Mouse (Mus musculus) testis, postnatal 14 days (tissue): ENCODE results near the gene Rexo4.

ENCODE experiments used
- DNase-seq: peaks from one replicate; pipeline ENCODE4 v3.0.0; 2021; ENCODE audit warnings: low spot score

The Rexo4 gene

DNA sequence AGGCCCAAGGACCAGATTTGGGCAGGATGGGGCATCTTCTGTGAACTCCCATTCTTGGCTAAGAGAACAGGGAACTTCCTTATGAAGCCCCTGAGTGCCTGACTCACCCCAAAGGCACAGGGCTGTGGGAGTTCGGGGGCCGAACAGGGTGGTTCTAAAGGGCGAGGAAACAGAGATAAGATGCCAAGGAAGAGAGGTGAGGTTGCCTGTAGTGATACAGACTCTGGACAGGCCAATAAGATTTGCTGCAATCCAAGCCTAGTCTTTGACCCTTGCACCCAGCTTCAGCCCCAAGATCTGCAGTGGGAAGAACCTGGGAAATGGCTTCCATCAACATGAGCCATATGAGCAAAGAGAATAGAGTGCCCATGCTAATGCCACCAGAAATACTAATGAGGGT lies 20.9 kb downstream of the Rexo4 start:
- DNase-seq = no peak

DNA sequence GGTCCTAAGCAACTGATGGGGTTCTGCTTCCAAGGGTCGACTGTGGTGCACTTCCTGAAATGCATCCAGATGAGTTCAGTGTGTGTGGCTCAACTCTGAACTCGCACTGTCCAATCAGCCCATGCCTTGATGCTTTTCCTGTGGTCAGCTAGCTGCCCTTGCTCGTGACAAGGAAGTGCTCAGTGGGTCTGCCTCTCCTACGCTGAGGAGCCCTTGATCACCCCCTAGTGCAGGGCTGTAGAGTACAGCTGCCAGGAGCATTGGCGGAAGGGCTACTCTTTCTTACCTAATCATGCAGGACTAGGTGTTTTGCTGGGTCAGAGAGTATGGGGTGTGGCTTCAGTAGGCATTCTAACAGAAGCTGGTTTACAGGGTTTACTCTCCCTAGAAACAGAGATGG lies 22.6 kb downstream of the Rexo4 start:
- DNase-seq = no peak

DNA sequence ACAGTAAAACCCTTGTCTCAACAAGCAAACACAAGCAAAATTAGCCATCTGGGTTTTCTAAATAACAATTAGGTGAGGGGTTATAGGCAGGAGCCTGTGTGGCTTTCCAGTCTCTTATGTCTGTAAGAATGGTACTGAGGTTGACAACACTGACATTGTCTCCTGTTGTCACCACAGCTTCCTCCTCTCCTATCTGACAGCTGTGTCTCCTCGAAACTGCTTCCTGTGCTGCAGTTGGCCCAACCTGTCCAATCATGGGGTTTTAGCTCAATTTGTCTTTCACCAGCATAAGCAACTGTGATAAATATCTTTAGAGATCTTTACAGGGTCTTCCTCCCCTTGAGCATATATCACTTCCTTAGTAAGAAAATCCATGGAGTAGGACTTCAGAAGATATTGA lies 27.8 kb downstream of the Rexo4 start:
- no peak for DNase-seq

DNA sequence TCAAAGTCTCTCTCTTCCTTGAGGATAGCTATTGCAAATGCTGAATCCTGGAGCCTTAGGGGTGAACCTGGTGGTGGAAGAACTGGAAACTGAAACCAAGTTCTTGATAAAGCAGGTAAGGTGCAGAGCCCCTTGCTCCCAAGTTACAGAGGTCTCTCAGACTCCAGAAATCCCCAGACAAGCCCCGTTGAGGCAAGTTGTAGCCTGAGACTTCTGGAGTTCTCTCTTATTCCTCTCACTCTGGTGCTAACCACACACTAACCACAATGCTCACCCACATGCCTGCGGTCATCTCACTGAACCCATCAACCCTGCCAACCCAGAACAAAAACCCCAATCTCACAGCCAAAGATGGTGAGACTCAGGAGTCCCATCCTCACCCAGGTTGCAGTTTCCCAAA lies 28.9 kb downstream of the Rexo4 start:
- no peak for DNase-seq

DNA sequence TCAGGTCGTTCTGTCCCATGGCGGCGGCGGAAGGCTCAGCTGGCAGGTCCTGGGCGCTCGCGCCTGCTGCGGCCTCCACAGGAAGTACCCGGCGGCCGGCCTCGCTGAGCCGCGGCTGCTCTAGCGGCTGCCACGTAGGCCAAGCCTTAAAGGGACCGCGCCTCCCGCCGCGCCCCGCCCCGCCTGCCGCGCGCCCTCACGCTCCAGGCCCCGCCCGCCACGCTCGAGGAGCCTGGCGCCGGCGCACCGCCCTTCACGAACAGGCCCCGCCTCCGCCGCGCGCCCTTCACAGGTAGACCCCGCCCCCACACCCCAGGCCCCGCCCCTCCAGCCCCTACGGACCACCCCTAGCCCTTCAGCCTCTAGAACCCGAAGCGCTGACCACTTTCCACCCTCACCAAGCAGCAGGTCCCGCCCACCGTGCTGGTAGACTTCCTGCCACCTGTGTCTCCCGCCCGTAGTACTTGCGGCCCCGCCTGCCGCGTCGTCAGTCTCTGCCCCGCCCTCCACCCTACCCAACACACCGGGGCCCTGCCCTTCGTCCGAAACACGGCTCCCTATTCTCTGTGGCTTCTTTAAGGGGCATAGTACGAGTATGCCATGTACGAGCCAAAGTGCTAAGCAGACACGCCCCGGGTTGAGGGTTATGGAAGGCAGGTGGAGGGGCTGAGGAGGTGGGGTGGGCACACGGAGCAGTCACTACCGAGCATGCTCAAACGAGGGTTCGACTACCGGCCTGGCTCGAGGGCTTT lies 30.7 kb downstream of the Rexo4 start, which contains the start of the genes Surf4 and Stkld1:
TSS of gene Surf4 (minus strand) at position 625 of the 752 bp plus-strand sequence.
TSS of gene Stkld1 (plus strand) at position 744 of the 752 bp plus-strand sequence.
- peak; percentile 97 for DNase-seq

DNA sequence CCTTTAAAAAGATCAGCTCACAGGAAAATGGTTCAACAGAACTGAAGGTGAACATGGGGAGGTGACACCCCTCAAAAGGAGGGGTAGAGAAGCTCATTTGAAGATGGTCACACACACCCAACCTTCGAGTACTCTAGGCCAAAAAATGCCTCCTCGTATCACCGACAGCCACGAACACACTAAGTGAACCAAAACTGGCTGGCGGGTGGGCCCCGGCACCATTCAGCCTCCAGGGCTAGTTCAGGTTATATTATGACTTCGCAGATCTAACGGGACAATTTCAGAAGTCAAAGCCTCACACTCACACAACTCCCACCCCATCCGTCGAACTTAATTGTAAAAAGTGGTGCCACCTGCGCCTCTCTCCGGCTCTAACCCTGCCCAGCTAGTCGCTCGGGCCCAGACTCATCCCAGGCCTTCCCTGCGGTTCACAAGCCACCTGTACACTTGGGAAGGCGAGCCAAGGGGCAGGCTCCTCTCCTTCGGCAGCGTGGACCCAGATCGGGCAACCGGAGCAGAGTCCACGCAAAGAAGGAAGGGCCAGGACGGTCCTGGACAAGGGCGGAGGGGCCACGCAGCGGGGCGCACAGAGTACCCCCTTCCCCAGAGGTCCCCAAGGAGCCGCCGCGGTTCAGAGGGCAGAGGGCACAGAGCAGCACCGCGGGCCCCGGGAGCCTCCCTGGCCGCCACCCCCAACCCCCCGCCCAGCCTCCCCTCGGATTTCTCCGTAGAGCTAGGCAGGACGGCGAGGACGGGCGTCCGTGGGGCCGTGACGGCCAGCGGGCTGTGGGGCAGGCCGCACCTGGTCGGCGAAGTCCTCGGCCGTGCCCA lies 31.5 kb downstream of the Rexo4 start:
- DNase-seq = peak; percentile 69

DNA sequence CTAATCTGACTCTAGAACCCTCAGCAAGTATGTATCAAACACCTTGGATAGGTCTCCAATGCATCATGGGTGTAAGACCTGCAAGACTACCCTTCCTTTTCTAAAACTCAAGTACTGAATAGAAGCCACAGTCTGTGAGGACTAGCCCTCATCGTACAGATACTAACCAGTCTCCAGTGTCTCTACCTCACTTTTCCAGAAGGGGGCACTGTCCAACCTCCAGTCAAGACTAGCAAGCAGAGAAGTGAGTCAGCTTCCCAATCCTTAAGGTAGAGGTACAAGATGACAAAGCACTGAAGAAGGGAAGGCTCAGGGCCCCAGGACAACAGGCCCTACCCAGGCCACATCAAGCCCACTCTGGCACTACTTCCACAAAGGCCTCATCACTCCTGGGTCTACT lies 33.8 kb downstream of the Rexo4 start:
- DNase-seq = no peak

DNA sequence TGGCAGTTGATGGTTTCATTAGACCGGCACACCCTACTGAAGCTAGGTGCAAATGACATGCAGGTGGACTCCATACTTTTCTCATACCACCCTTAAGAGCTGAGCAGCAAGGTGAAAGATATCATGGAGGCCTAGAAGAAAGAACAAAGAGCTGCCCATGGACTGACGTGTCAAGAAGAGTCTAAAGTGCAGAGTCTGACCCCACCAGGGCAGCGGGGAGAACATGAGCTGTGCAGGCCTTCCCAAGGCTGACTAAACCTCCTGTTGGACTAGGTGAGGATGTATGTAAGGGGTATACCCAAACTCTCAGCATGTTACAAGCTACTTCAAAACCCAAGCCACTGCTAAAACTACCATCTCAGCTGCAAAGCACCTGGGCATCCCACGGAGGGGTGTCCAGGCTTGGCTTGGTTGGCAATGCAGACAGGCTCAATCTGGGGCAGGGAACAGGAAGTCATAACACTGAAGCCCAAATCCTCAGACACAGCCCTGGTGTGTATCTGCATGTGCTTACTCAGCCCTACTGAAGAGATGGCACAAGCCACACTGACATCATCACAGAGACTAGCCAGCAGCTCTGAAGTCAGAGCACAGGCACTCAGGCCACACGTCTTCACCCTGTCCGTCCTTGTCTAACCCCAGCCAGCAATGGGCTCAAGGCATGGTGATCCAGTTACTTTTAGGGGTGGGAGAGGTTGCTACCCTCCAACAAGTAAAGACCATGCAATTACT lies 36.3 kb downstream of the Rexo4 start:
- no peak for DNase-seq

DNA sequence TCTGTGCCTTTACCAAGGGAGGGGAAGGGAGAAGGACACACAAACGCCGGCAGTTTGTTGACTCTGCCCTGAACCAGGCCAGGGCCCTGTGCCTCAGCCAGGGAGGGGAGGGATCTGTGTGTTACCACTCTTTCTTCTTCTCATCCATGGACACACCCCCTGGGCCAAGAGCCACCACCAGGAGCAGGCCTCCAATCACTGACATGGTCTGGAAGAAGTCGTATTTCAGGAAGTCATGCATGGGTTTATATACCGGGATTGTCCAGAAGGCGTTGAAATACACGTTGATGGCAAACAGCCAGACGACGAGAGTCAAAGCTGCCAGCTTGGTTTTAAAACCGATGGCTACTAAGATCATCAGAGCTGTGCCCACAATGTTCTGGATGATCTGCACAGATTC lies 42.4 kb downstream of the Rexo4 start:
- DNase-seq = no peak

DNA sequence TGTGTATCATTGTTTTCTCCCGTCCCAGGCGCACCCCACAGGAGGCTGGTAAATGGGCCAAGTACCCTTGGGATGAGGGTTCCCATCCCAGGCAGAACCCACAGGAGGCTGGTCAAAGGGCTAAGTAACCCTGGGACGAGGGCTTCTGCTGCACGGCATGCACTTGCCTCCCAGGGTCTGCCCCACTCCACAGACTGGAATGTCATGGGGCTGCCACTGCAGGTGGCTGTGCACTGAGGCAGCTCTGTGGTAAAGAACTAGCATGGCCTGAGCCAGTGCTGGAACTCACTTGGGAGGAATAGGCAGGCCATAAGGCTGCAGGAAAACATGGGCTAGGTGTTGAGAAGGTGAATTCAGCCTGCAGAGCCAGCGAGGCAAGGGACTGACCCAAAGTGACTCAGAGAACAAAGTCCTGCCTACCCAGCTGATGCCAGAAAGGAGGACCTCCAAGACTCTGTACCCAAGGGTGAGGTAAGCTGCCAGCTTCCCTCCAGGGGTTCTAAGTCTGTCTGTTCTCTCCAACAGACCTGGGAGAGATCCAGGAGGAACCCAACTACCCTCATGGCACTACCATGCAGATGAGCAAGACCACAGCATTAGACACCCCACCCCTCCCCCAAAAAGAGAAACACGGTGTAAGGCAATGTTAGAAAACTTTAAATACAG lies 43.9 kb downstream of the Rexo4 start:
- no peak for DNase-seq

DNA sequence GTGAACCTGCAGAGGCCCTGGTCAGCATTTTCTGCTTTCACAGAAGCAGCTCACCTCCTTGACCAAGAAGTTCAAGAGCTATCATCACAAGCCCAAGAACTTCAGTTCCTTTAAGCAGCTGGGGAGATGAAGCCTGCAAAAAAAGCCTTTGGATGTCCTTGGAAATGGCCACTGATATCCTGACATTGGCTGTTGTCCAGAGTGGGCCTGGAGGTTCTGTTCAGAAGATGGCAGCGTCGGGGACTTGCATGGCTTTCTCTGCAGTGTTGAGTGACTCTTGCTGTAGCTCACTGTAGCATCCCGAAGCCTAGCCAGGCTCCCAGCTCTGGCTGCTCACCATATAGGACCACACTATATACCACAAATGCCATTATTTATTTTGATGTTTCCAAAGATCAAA lies 44.5 kb downstream of the Rexo4 start:
- no peak for DNase-seq

DNA sequence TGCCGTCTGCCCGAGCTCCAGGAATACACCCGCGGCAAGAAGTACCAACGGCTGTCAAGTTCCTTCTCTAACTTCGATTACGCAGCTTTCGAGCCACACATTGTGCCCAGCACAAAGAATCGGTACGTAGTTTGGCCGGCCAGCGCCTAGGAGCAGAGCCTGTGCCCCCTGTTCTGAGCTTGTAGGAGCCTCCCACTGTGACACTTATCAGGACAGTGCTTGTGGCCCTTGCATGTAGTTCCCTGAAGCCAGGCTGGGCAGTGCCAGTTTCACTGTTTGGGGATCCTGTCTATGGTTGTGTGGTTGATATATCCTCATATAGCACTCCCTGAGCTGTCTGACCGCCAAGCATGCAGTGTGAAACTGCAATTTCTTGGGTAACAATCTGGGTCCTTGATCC lies 47.4 kb downstream of the Rexo4 start:
- no peak for DNase-seq

DNA sequence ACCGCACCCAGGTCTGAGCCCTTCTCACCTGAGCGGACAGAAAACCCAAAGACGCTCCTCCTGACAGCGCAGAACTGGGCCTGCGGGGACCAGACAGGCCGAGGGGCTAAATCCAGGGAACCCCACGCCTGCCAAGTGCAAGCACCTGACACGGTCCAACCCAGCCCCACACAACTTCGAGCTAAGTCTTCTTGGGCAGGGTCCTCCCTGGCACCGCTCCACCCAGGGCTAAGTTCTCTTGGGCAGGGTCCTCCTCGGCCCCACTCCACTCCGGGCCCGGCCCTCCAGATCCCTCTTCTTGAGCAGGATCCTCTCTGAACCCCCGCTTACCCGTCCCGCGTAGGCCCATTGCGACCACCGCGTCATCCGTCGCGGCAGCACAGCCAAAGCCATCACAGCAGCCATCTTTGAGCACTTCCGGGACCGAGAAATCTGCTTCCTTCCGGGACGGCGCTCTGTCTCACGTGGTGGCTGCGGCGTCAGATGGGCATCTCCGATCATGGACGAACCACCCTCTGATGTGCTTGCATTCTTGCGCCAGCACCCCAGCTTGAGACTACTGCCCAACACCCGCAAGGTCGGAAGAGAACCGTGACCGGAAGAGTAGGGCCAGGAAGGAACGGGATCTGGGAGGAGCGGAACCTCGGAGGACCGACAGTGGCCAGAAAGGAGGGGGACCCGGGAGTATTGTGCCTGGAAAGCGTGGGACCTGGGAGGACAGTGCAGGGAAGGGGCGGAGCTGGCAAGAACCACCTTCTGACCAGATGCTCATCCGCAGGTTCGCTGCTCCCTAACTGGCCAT lies 48.1 kb downstream of the Rexo4 start, which contains the start of the genes Surf2 and Surf1:
TSS of gene Surf2 (plus strand) at position 441 of the 802 bp plus-strand sequence.
TSS of gene Surf1 (minus strand) at position 604 of the 802 bp plus-strand sequence.
- peak; percentile 74 for DNase-seq

DNA sequence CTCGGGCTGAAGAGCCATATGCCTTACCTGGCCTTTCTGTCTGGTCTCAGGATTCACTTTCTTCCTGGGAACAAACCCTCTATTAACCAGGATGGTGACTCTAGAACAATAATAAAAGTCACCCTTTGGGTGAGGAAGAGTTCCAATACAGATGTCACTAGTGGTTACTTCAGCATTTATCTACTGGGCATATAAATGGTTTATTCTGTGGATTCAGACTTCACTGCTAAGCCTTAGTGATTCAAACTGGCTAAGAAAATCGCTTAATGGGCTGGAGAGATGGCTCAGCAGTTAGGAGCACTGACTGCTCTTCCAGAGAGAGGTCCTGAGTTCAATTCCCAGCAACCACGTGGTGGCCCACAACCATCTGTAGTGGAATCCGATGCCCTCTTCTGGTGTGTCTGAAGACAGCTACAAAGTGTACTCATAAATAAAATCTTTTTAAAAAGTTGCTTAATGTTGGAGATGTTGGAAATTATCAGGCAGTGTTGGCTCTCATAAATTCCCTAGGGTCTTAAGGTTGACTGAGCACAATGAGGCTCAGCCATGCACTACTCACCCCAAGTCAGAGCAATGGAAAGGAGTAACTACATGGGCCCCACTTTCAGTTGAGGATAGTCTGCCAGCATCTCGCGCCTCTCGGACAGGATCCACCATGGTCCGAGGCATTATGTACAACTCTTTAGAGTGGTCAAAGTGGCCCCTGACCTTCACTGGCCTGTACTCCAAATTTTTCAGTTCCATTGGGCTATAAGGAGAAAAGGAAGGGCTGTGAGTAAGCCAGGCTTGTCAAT lies 49.8 kb downstream of the Rexo4 start:
- no peak for DNase-seq

DNA sequence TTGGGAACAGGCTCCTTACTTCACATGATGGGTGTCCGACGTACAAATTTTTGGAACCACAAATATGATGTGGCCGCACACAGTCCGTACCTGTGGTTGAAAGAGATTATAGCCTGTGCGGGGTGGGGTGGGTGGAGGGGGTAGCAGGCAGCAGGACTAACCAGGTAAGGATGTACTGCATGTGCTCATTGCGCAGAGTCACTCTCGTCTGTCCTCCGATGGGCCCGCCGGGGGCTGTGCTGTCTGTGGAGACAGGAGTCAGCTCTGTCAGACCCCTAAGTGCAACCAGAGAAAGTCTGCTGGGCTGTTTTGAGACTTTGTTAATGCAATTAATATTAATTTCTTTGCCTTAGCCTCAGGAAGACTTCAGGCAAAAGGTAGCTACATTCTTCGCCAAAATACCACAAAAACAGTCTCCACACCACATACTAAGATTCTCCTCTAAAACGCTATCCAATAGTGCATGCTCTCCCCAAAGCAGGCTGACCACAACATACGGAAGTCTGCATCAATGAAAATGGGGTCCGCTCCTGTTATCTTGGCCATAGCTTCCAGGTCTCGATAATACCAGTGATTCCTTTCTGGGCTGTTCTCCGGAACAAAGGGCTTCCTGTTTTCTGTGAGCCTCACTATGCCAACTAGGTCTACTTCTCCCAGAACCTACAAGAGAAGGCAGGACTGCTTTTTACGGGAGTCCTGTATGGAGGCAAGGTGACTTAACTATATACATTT lies 50.6 kb downstream of the Rexo4 start:
- no peak for DNase-seq

DNA sequence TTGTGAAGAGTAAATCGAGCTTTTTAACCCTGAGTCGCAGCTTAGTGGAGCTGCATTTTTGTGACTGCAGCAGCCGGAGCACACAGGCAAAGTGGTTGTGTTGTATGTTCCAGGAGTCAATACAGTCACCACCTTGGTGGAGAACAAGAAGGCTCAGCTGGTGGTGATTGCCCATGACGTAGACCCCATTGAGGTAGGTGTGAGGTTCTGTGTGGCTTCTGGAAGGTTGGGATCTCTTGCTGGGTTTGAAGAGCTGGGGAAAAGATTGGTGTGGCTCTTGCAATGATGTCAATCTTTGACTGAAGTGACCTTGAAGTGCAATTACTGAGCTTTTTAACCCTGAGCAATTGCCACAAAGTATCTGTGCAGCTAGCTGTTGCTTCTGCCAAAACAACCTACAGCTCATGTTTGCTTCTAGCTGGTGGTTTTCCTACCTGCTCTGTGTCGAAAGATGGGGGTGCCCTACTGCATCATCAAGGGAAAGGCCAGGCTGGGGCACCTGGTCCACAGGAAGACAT lies 51.9 kb downstream of the Rexo4 start:
- DNase-seq = no peak

DNA sequence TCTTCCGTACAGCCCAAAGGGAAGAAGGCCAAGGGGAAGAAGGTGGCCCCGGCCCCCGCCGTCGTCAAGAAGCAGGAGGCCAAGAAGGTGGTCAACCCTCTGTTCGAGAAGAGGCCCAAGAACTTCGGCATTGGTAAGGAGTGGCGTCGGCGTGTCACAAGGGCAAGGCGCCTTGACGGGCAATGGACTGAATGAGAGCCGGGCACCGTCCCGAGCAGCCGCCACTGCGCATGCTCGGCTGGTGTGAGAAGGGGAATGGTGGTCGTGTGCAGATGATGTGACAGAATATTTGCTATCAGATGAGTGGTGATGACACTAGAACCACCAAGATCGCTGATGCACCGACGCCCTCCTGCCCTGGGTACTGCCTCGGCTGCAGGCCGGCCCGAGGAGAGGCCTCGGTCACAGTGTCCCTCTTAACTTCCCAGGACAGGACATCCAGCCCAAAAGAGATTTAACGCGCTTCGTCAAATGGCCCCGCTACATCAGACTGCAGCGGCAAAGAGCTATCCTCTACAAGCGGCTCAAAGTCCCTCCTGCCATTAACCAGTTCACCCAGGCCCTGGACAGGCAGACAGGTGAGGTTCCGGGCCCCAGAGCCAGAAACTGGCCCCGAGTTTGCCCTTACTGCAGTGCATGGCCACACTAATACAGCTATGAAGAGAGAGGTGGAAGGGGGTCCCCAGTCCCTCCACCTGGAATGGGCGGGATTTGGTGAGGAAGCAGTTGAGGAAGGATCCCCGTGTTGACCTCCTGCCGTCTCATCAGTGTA lies 53.0 kb downstream of the Rexo4 start:
- DNase-seq = peak; percentile 73
